Mouse (Mus musculus) thymus, adult 2 months (tissue): ENCODE results near the gene Tjp1.

Experiments
- CTCF ChIP-seq: fragments of 200-500 bp; IDR thresholded peaks from 2 replicates; pipeline ENCODE4 v1.5.1; 2012; ENCODE audit warnings: mild to moderate bottlenecking, control low read depth, low read length, moderate library complexity, borderline replicate concordance; ENCODE audit not compliant: control insufficient read depth, poor library complexity, insufficient read depth; ENCODE audit errors: extremely low read depth
- POLR2A ChIP-seq: fragments of 200-500 bp; IDR thresholded peaks from 2 replicates; pipeline ENCODE4 v1.6.1; 2012; ENCODE audit warnings: mild to moderate bottlenecking, low read length, control low read depth, moderate library complexity; ENCODE audit not compliant: control insufficient read depth, poor library complexity, insufficient read depth; ENCODE audit errors: extremely low read depth

GRCm38 (mm10) chr7:65333081-65333760 is 194.4 kb downstream of the Tjp1 start:
- no peak for TF ChIP-seq CTCF
- TF ChIP-seq POLR2A, result no peak
